Mouse (Mus musculus) heart, postnatal 0 days (tissue): ENCODE data around the gene Tec. TPM values are rescaled to one million over a fixed set of nuclear protein-coding genes. Genes with fewer than 3 reads are reported as not detected.

Experiments
- ATAC-seq: fragments of 200-750 bp; cut with Nextera tagmentation; 2 replicates; pipeline ENCODE4 v1.8.0; 2017; ENCODE audit warnings: low read depth, moderate number of reproducible peaks, moderate library complexity; ENCODE audit not compliant: insufficient read depth
- DNase-seq: peaks from one replicate; pipeline ENCODE4 v3.0.0-alpha.2; 2016; ENCODE audit warnings: low spot score
- H3K27ac ChIP-seq: fragments of 300-500 bp; sonication (generic); 2 replicates; pipeline ENCODE4 v1.5.1; 2014; ENCODE audit warnings: low read depth, mild to moderate bottlenecking
- H3K27me3 ChIP-seq: fragments of 300-500 bp; sonication (generic); 2 replicates; pipeline ENCODE4 v1.6.1; 2014; ENCODE audit warnings: low read length, mixed read lengths; ENCODE audit not compliant: control insufficient read depth, insufficient read depth
- H3K36me3 ChIP-seq: fragments of 300-500 bp; sonication (generic); replicated peaks from 2 replicates; pipeline ENCODE4 v1.6.1; 2014; ENCODE audit warnings: low read length, mixed read lengths; ENCODE audit not compliant: control insufficient read depth, insufficient read depth
- H3K4me1 ChIP-seq: fragments of 300-500 bp; sonication (generic); 2 replicates; pipeline ENCODE4 v1.6.1; 2014; ENCODE audit warnings: antibody characterized with exemption; ENCODE audit not compliant: control insufficient read depth, insufficient read depth
- H3K4me2 ChIP-seq: fragments of 300-500 bp; sonication (generic); 2 replicates; pipeline ENCODE4 v1.6.1; 2014; ENCODE audit warnings: low read depth, mild to moderate bottlenecking, low read length, moderate library complexity
- H3K4me3 ChIP-seq: fragments of 300-500 bp; sonication (generic); 2 replicates; pipeline ENCODE4 v1.5.1; 2014; ENCODE audit warnings: low read depth, low read length
- H3K9ac ChIP-seq: fragments of 300-500 bp; sonication (generic); replicated peaks from 2 replicates; pipeline ENCODE4 v1.6.1; 2014; ENCODE audit warnings: low read depth, low read length, mixed read lengths
- H3K9me3 ChIP-seq: fragments of 300-500 bp; sonication (generic); replicated peaks from 2 replicates; pipeline ENCODE4 v1.6.1; 2016; ENCODE audit warnings: low read length; ENCODE audit not compliant: control insufficient read depth
- CTCF ChIP-seq: IDR thresholded peaks from 2 replicates; pipeline ENCODE4 v1.5.1; 2016; ENCODE audit warnings: antibody characterized with exemption, control low read depth, low read depth
- EP300 ChIP-seq: IDR thresholded peaks from 2 replicates; pipeline ENCODE4 v1.6.1; 2016; ENCODE audit warnings: antibody characterized with exemption, low read depth
- WGBS: fragments of 180-500 bp; shearing (Covaris S2); extraction: QIAGEN DNeasy Blood & Tissue Kit; methylation state at CpG from one replicate; pipeline ENCODE4 v1.1.7; 2014; 5-methylcytosine and 5-hydroxymethylcytosine counted together
- polyA plus RNA-seq: library from polyadenylated mRNA; unstranded; fragments of >200 nt; fragmentation: Nextera tagmentation; extraction: Ambion mirVana; gene quantifications from 2 replicates; pipeline ENCODE4 v1.2.1, GENCODE M21; 2015
- total RNA-seq: library from RNA; depleted of rRNA; stranded (reverse); fragments of >200 nt; gene quantifications from 2 replicates; pipeline ENCODE4 v1.2.3, GENCODE M21; 2014; ENCODE audit warnings: low replicate concordance

Tec gene
- total and polyA plus RNA-seq, 2 experiments from 2014 or later, result 11.1 to 16.2 TPM

GRCm38 (mm10) chr5:72888260-72888659 is 20.0 kb upstream of the Tec start:
- ATAC-seq (no peak), DNase-seq (no peak)
- Histone ChIP-seq H3K4me2 (no peak overlapping the region), H3K4me3 (no peak overlapping the region), H3K9me3 (no peaks in the 10 kb centered on the region), H3K27ac (no peak overlapping the region), H3K9ac (no peak overlapping the region), H3K36me3 (no peaks in the 10 kb centered on the region), H3K27me3 (no peaks in the 10 kb centered on the region), H3K4me1 (peaks cover 7% of the 10 kb centered on the region; the same call in 1 of the 2 replicates)
- WGBS, result 93% methylated on average over 7 of the region's 7 CpGs
- TF ChIP-seq EP300, result no peak
- TF ChIP-seq CTCF, result no peak

- no peaks in the 10 kb centered on the region for H3K9me3 ChIP-seq
- TF ChIP-seq EP300, result no peak
- no peak for TF ChIP-seq CTCF
- DNase-seq (no peak), ATAC-seq (no peak)
- WGBS, result 89% methylated on average over 18 of the region's 19 CpGs
- H3K27ac ChIP-seq, result no peak overlapping the region
- no peaks in the 10 kb centered on the region for H3K36me3 ChIP-seq
- no peaks in the 10 kb centered on the region for H3K27me3 ChIP-seq
- no peak overlapping the region for H3K4me3 ChIP-seq
- H3K4me2 ChIP-seq, result no peak overlapping the region
- H3K4me1 ChIP-seq, result peaks cover 8% of the 10 kb centered on the region
- H3K9ac ChIP-seq, result no peak overlapping the region
Observed at GRCm38 (mm10) chr5:72886458-72887222, 18.4 kb upstream of the Tec start.

GRCm38 (mm10) chr5:72883706-72884105 is 15.4 kb upstream of the Tec start:
- 84% methylated on average over 3 of the region's 3 CpGs for WGBS
- no peak for DNase-seq
- no peak for ATAC-seq

GRCm38 (mm10) chr5:72882412-72882765 is 14.1 kb upstream of the Tec start:
- H3K27ac ChIP-seq, result peak overlapping the region; percentile 89
- no peaks in the 10 kb centered on the region for H3K9me3 ChIP-seq
- H3K9ac ChIP-seq, result no peak overlapping the region
- H3K4me3 ChIP-seq, result no peak overlapping the region
- peak; percentile 97 for TF ChIP-seq EP300
- TF ChIP-seq CTCF, result no peak
- H3K27me3 ChIP-seq, result no peaks in the 10 kb centered on the region
- no peaks in the 10 kb centered on the region for H3K36me3 ChIP-seq
- 29% methylated on average over 2 of the region's 2 CpGs for WGBS
- no peak overlapping the region for H3K4me2 ChIP-seq
- peaks cover 15% of the 10 kb centered on the region for H3K4me1 ChIP-seq
- ATAC-seq (peak; percentile 96), DNase-seq (peak; percentile 94)

More at GRCm38 (mm10) chr5:72883706-72884105, 15.4 kb upstream of the Tec start:
- Histone ChIP-seq H3K4me3 (no peak overlapping the region), H3K9ac (no peak overlapping the region), H3K27me3 (no peaks in the 10 kb centered on the region), H3K4me2 (no peak overlapping the region), H3K27ac (no peak overlapping the region), H3K36me3 (no peaks in the 10 kb centered on the region), H3K9me3 (no peaks in the 10 kb centered on the region), H3K4me1 (peaks cover 10% of the 10 kb centered on the region)
- TF ChIP-seq CTCF (no peak), EP300 (no peak)

GRCm38 (mm10) chr5:72881748-72882411 is 13.6 kb upstream of the Tec start:
- no peak overlapping the region for H3K4me3 ChIP-seq
- peak; percentile 46 for DNase-seq
- peak overlapping the region; percentile 89 for H3K27ac ChIP-seq
- H3K9me3 ChIP-seq, result no peaks in the 10 kb centered on the region
- H3K4me2 ChIP-seq, result no peak overlapping the region
- WGBS, result 33% methylated on average over 12 of the region's 12 CpGs
- peaks cover 15% of the 10 kb centered on the region for H3K4me1 ChIP-seq
- peak; percentile 66 for ATAC-seq
- no peaks in the 10 kb centered on the region for H3K36me3 ChIP-seq
- TF ChIP-seq EP300 (no peak), CTCF (no peak)
- H3K27me3 ChIP-seq, result no peaks in the 10 kb centered on the region
- H3K9ac ChIP-seq, result no peak overlapping the region
